Mouse (Mus musculus) lung, adult 2 months (tissue): ENCODE data around the gene Il6ra.

ENCODE experiments used
- CTCF ChIP-seq: fragments of 200-500 bp; IDR thresholded peaks from 2 replicates; pipeline ENCODE4 v1.5.1; 2011; ENCODE audit warnings: mild to moderate bottlenecking, low read length, control low read depth; ENCODE audit not compliant: insufficient read depth
- POLR2A ChIP-seq: fragments of 200-500 bp; IDR thresholded peaks from 2 replicates; pipeline ENCODE4 v1.6.1; 2011; ENCODE audit warnings: low read depth, mild to moderate bottlenecking, control low read depth, low read length, borderline replicate concordance; ENCODE audit errors: extremely low read depth

DNA sequence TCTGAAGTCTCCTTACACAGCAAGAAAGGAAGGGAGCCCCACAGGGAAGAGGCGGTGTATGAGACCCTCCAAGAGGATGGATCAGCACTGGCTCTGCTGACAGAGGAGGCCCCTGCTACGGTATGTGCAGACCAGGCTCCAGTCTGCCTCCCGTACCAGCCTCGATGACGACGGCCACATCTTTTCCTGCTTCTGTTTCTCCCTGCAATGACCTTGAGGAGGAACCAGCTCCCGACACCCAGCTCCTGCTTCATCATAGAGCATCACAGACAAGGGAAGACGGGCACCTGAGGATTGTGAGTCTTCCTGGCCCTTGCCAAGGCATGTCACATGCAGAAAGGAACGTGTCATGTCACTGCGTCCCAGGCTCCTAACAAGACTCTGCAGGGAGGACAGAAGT, 15.0 kb downstream of the Il6ra start:
- TF ChIP-seq CTCF (no peak), POLR2A (no peak)
